In the genomic region with DNA sequence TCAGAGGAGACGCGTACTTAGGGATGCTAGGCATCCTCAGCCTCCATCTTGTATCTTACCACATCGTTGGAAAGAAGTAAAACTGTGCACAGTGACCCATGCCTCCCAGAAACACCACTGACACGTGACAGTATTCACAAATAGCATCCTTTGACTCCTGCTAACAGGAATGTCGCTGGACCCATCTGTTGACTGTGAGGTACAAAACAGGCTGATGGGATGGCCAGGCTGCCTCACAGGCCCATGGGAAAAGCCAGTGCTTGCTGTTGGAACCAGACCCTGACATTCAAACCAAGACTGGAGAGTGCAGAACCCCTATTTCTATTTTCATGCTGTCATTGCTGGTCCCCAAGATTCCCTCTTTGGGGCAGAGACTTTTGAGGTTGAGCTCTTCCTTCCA, we compare ENCODE assay signal across 30 mouse cellular contexts. TPM values are rescaled to one million over a fixed set of nuclear protein-coding genes. Genes with fewer than 3 reads are reported as not detected.
"Had no signal": no experiment of that assay in that cellular context is flagged by ENCODE, and none has a peak within 500 bp of the region (broad histone marks: within the 10 kb centered on the region; RNA-seq: fewer than 3 reads in every experiment).

No protein-coding gene starts in this region.

- DNase-seq: gastrocnemius, adult 2 months; gastrocnemius, postnatal 10 days; gastrocnemius, postnatal 25 days; heart, adult 18-20 months; heart, postnatal 14 days; heart, postnatal 36 days; kidney, adult 11 months; kidney, adult 2 months; kidney, adult 9 months; kidney, postnatal 14 days; kidney, postnatal 36 days; layer of hippocampus, postnatal 36 days; left cerebral cortex, postnatal 4 days; lung, adult 18-20 months had no signal

- ATAC-seq: hindbrain, postnatal 0 days; intestine, embryonic 16.5 days; liver, embryonic 12.5 days had no signal

- H3K4me1 ChIP-seq: heart, embryonic 10.5 days; limb, embryonic 13.5 days; limb, embryonic 15.5 days; liver, embryonic 12.5 days had no signal

- H3K4me3 ChIP-seq: gastrocnemius, adult 2 months; heart, embryonic 10.5 days; heart, embryonic 13.5 days; heart, embryonic 15.5 days; hindbrain, embryonic 13.5 days; hindbrain, embryonic 15.5 days; kidney, embryonic 15.5 days; limb, embryonic 13.5 days; limb, embryonic 15.5 days; liver, embryonic 12.5 days had no signal

- H3K36me3 ChIP-seq: heart, embryonic 10.5 days; heart, embryonic 13.5 days; heart, embryonic 15.5 days; hindbrain, embryonic 13.5 days; hindbrain, embryonic 15.5 days; kidney, embryonic 15.5 days; limb, embryonic 13.5 days; limb, embryonic 15.5 days; liver, embryonic 12.5 days had no signal

- H3K27ac ChIP-seq: gastrocnemius, adult 2 months; heart, embryonic 10.5 days; heart, embryonic 13.5 days; heart, embryonic 15.5 days; hindbrain, embryonic 13.5 days; hindbrain, embryonic 15.5 days; hindbrain, postnatal 0 days; kidney, embryonic 15.5 days; kidney, postnatal 0 days; limb, embryonic 13.5 days; limb, embryonic 15.5 days; liver, embryonic 12.5 days; liver, embryonic 14.5 days had no signal

- H3K9ac ChIP-seq: heart, embryonic 13.5 days; heart, embryonic 15.5 days; hindbrain, embryonic 13.5 days; hindbrain, embryonic 15.5 days; kidney, embryonic 15.5 days; limb, embryonic 13.5 days; limb, embryonic 15.5 days; liver, embryonic 12.5 days; liver, embryonic 14.5 days had no signal

- H3K9me3 ChIP-seq: heart, embryonic 10.5 days; heart, embryonic 13.5 days; heart, embryonic 15.5 days; hindbrain, embryonic 13.5 days; hindbrain, embryonic 15.5 days; kidney, embryonic 15.5 days; limb, embryonic 13.5 days; limb, embryonic 15.5 days; liver, embryonic 12.5 days had no signal

- H3K4me2 ChIP-seq: heart, embryonic 13.5 days; heart, embryonic 15.5 days; hindbrain, embryonic 13.5 days; hindbrain, embryonic 15.5 days; kidney, embryonic 15.5 days; limb, embryonic 13.5 days; limb, embryonic 15.5 days; liver, embryonic 12.5 days had no signal

RNA-seq across cellular contexts. Expression of a gene that starts 5.8 kb away (rescaled TPM):
- total RNA-seq: hematopoietic stem cell, adult 5-6 weeks had no signal

RNA-seq across cellular contexts. Expression of a gene that starts 37.0 kb away (rescaled TPM):
- total RNA-seq: hematopoietic stem cell, adult 5-6 weeks; liver, adult 2 months had no signal
- polyA plus RNA-seq: liver, adult 2 months; liver, embryonic 12.5 days; liver, embryonic 16.5 days had no signal
